17 mouse cellular contexts compared by ENCODE assay signal in genomic region chr10:59261603-59262002, GRCm38 (mm10). TPM values are rescaled to one million over a fixed set of nuclear protein-coding genes. Genes with fewer than 3 reads are reported as not detected.
DNase-seq lines count a peak whose midpoint lies in the region; ATAC-seq lines count a peak whose summit lies in the region.
"Had no signal": no experiment of that assay in that cellular context is flagged by ENCODE, and none has a peak within 500 bp of the region (broad histone marks: within the 10 kb centered on the region; RNA-seq: fewer than 3 reads in every experiment).

No protein-coding gene starts in this region.

- ATAC-seq in embryonic facial prominence, embryonic 14.5 days (ENCODE audit: low read depth) = no peak
- ATAC-seq in limb, embryonic 13.5 days (ENCODE audit: low FRiP score, low read depth) = 0 out of 2 replicates have a peak, but pooled peaks have one; percentile 19
- ATAC-seq in midbrain, embryonic 13.5 days = peak; percentile 50; the same call in 1 of the 2 replicates
- ATAC-seq in midbrain, embryonic 16.5 days = no peak
- ATAC-seq: intestine, embryonic 16.5 days had no signal

- no peaks in the 10 kb centered on the region for H3K27me3 ChIP-seq in embryonic facial prominence, embryonic 14.5 days (replicated peaks; ENCODE audit: control insufficient read depth, insufficient read depth, low read length)
- H3K27me3 ChIP-seq in embryonic facial prominence, embryonic 10.5 days (replicated peaks; ENCODE audit: low read depth, poor library complexity, severe bottlenecking) = no peaks in the 10 kb centered on the region
- H3K27me3 ChIP-seq in limb, embryonic 13.5 days = no peaks in the 10 kb centered on the region
- no peaks in the 10 kb centered on the region for H3K27me3 ChIP-seq in limb, embryonic 10.5 days (ENCODE audit: low read depth, poor library complexity, severe bottlenecking)
- no peaks in the 10 kb centered on the region for H3K27me3 ChIP-seq in midbrain, embryonic 13.5 days
- no peaks in the 10 kb centered on the region for H3K27me3 ChIP-seq in midbrain, embryonic 16.5 days (ENCODE audit: control insufficient read depth, insufficient read depth, low read depth, low read length)
- H3K27me3 ChIP-seq: heart, embryonic 13.5 days; liver, embryonic 13.5 days; neural tube, embryonic 12.5 days had no signal

- DNase-seq in embryonic facial prominence, embryonic 14.5 days (ENCODE audit: low spot score) = peak; percentile 73
- no peak for DNase-seq in embryonic facial prominence, embryonic 10.5 days (ENCODE audit: low spot score)
- DNase-seq in limb, embryonic 10.5 days (ENCODE audit: low spot score) = no peak
- peak; percentile 87 for DNase-seq in adipocyte (ENCODE audit: low spot score)
- no peak for DNase-seq in embryo, embryonic 10.5 days (ENCODE audit: low spot score)
- DNase-seq: cerebellum, adult 11 months; cerebellum, postnatal 25 days; kidney, postnatal 25 days; layer of hippocampus, adult 9-11 months; liver, embryonic 13.5 days had no signal

- H3K9ac ChIP-seq in embryonic facial prominence, embryonic 14.5 days (ENCODE audit: low read depth, low read length) = no peak overlapping the region
- H3K9ac ChIP-seq in limb, embryonic 13.5 days = no peak overlapping the region
- H3K9ac ChIP-seq in midbrain, embryonic 13.5 days (replicated peaks) = no peak overlapping the region
- no peak overlapping the region for H3K9ac ChIP-seq in midbrain, embryonic 16.5 days (ENCODE audit: low read depth, low read length)
- H3K9ac ChIP-seq: heart, embryonic 13.5 days; liver, embryonic 13.5 days; neural tube, embryonic 12.5 days had no signal

- no peak overlapping the region for H3K4me2 ChIP-seq in embryonic facial prominence, embryonic 14.5 days (ENCODE audit: low read depth, low read length)
- no peak overlapping the region for H3K4me2 ChIP-seq in limb, embryonic 13.5 days (replicated peaks)
- no peak overlapping the region for H3K4me2 ChIP-seq in midbrain, embryonic 13.5 days (replicated peaks)
- H3K4me2 ChIP-seq in midbrain, embryonic 16.5 days (ENCODE audit: low read length) = no peak overlapping the region
- H3K4me2 ChIP-seq: heart, embryonic 13.5 days; liver, embryonic 13.5 days; neural tube, embryonic 12.5 days had no signal

- no peak overlapping the region for H3K27ac ChIP-seq in embryonic facial prominence, embryonic 14.5 days (replicated peaks; ENCODE audit: low read depth, low read length)
- H3K27ac ChIP-seq in embryonic facial prominence, embryonic 10.5 days (replicated peaks) = no peak overlapping the region
- H3K27ac ChIP-seq in limb, embryonic 13.5 days = no peak overlapping the region
- no peak overlapping the region for H3K27ac ChIP-seq in limb, embryonic 10.5 days
- no peak overlapping the region for H3K27ac ChIP-seq in midbrain, embryonic 13.5 days
- no peak overlapping the region for H3K27ac ChIP-seq in midbrain, embryonic 16.5 days (ENCODE audit: low read length)
- H3K27ac ChIP-seq: heart, embryonic 13.5 days; hindbrain, embryonic 10.5 days; liver, embryonic 13.5 days; neural tube, embryonic 12.5 days had no signal

- WGBS in embryonic facial prominence, embryonic 14.5 days = 74% methylated on average over 3 of the region's 3 CpGs
- WGBS in embryonic facial prominence, embryonic 10.5 days = 91% methylated on average over 3 of the region's 3 CpGs
- 78% methylated on average over 3 of the region's 3 CpGs for whole genome bisulfite sequencing in limb, embryonic 13.5 days
- 86% methylated on average over 3 of the region's 3 CpGs for WGBS in limb, embryonic 10.5 days
- WGBS in midbrain, embryonic 13.5 days = 43% methylated on average over 3 of the region's 3 CpGs
- 59% methylated on average over 3 of the region's 3 CpGs for WGBS in midbrain, embryonic 16.5 days

- H3K9me3 ChIP-seq in embryonic facial prominence, embryonic 14.5 days (ENCODE audit: control insufficient read depth, low read length) = no peaks in the 10 kb centered on the region
- H3K9me3 ChIP-seq in embryonic facial prominence, embryonic 10.5 days = no peaks in the 10 kb centered on the region
- H3K9me3 ChIP-seq in limb, embryonic 13.5 days = no peaks in the 10 kb centered on the region
- H3K9me3 ChIP-seq in limb, embryonic 10.5 days (replicated peaks) = no peaks in the 10 kb centered on the region
- no peaks in the 10 kb centered on the region for H3K9me3 ChIP-seq in midbrain, embryonic 13.5 days
- H3K9me3 ChIP-seq in midbrain, embryonic 16.5 days (replicated peaks; ENCODE audit: control insufficient read depth, low read length, poor library complexity, severe bottlenecking) = no peaks in the 10 kb centered on the region
- H3K9me3 ChIP-seq: heart, embryonic 13.5 days; hindbrain, embryonic 10.5 days; liver, embryonic 13.5 days; neural tube, embryonic 12.5 days had no signal

- H3K36me3 ChIP-seq in embryonic facial prominence, embryonic 14.5 days (ENCODE audit: control insufficient read depth, insufficient read depth, low read length) = no peaks in the 10 kb centered on the region
- H3K36me3 ChIP-seq in embryonic facial prominence, embryonic 10.5 days (replicated peaks) = no peaks in the 10 kb centered on the region
- no peaks in the 10 kb centered on the region for H3K36me3 ChIP-seq in limb, embryonic 13.5 days
- no peaks in the 10 kb centered on the region for H3K36me3 ChIP-seq in limb, embryonic 10.5 days
- H3K36me3 ChIP-seq in midbrain, embryonic 13.5 days = no peaks in the 10 kb centered on the region
- H3K36me3 ChIP-seq in midbrain, embryonic 16.5 days (ENCODE audit: control insufficient read depth, insufficient read depth, low read length) = no peaks in the 10 kb centered on the region
- H3K36me3 ChIP-seq: heart, embryonic 13.5 days; hindbrain, embryonic 10.5 days; liver, embryonic 13.5 days; neural tube, embryonic 12.5 days had no signal

- H3K4me1 ChIP-seq in embryonic facial prominence, embryonic 14.5 days (ENCODE audit: control insufficient read depth, insufficient read depth, low read length) = peaks cover 26% of the 10 kb centered on the region
- H3K4me1 ChIP-seq in embryonic facial prominence, embryonic 10.5 days = peaks cover 25% of the 10 kb centered on the region
- H3K4me1 ChIP-seq in limb, embryonic 13.5 days = peaks cover 23% of the 10 kb centered on the region
- H3K4me1 ChIP-seq in limb, embryonic 10.5 days = peaks cover 26% of the 10 kb centered on the region
- no peaks in the 10 kb centered on the region for H3K4me1 ChIP-seq in midbrain, embryonic 13.5 days (replicated peaks)
- no peaks in the 10 kb centered on the region; the same call in 1 of the 2 replicates for H3K4me1 ChIP-seq in midbrain, embryonic 16.5 days (ENCODE audit: control insufficient read depth, insufficient read depth, low read length)
- H3K4me1 ChIP-seq: neural tube, embryonic 12.5 days had no signal

- H3K4me3 ChIP-seq in embryonic facial prominence, embryonic 14.5 days (ENCODE audit: low read depth, low read length) = no peak overlapping the region
- H3K4me3 ChIP-seq in embryonic facial prominence, embryonic 10.5 days = no peak overlapping the region
- H3K4me3 ChIP-seq in limb, embryonic 13.5 days = no peak overlapping the region
- no peak overlapping the region for H3K4me3 ChIP-seq in limb, embryonic 10.5 days
- no peak overlapping the region for H3K4me3 ChIP-seq in midbrain, embryonic 13.5 days (replicated peaks)
- H3K4me3 ChIP-seq in midbrain, embryonic 16.5 days (ENCODE audit: low read depth, low read length) = no peak overlapping the region
- H3K4me3 ChIP-seq: heart, embryonic 13.5 days; hindbrain, embryonic 10.5 days; liver, embryonic 13.5 days; neural tube, embryonic 12.5 days had no signal

RNA-seq across cellular contexts. Expression of gene Sowahc, which starts 39.9 kb away (rescaled TPM):
- 9.1 and 10.0 TPM in 2 replicates for polyA plus RNA-seq in embryonic facial prominence, embryonic 14.5 days (2014; fragmentation: Nextera tagmentation; extraction: Ambion mirVana)
- polyA plus RNA-seq in embryonic facial prominence, embryonic 10.5 days (2016; fragmentation: Nextera tagmentation; extraction: Ambion mirVana) = 12.4 and 12.8 TPM in 2 replicates
- polyA plus RNA-seq in limb, embryonic 13.5 days (2015; fragmentation: Nextera tagmentation; extraction: Ambion mirVana) = 14.1 and 15.6 TPM in 2 replicates
- polyA plus RNA-seq in limb, embryonic 10.5 days (2016; fragmentation: Nextera tagmentation; extraction: Ambion mirVana) = 11.1 and 12.1 TPM in 2 replicates
- polyA plus RNA-seq in midbrain, embryonic 13.5 days (2015; fragmentation: Nextera tagmentation; extraction: Ambion mirVana) = 14.7 and 16.1 TPM in 2 replicates
- polyA plus RNA-seq in midbrain, embryonic 16.5 days (2015; fragmentation: Nextera tagmentation; extraction: Ambion mirVana) = 22.1 and 23.8 TPM in 2 replicates

RNA-seq across cellular contexts. Expression of gene Sept10, which starts 40.0 kb away (rescaled TPM):
- 40.5 and 47.1 TPM in 2 replicates for polyA plus RNA-seq in embryonic facial prominence, embryonic 14.5 days (2014; fragmentation: Nextera tagmentation; extraction: Ambion mirVana)
- polyA plus RNA-seq in embryonic facial prominence, embryonic 10.5 days (2016; fragmentation: Nextera tagmentation; extraction: Ambion mirVana) = 36.8 and 37.3 TPM in 2 replicates
- polyA plus RNA-seq in limb, embryonic 13.5 days (2015; fragmentation: Nextera tagmentation; extraction: Ambion mirVana) = 46.4 and 49.6 TPM in 2 replicates
- 45.0 and 45.4 TPM in 2 replicates for polyA plus RNA-seq in limb, embryonic 10.5 days (2016; fragmentation: Nextera tagmentation; extraction: Ambion mirVana)
- polyA plus RNA-seq in midbrain, embryonic 13.5 days (2015; fragmentation: Nextera tagmentation; extraction: Ambion mirVana) = 17.5 and 18.1 TPM in 2 replicates
- 10.4 and 13.3 TPM in 2 replicates for polyA plus RNA-seq in midbrain, embryonic 16.5 days (2015; fragmentation: Nextera tagmentation; extraction: Ambion mirVana)

Comparison
In these comparisons a context has a peak if more than half of its experiments do, and no peak if none do; other contexts are left out.
1. ATAC-seq: peak in limb, embryonic 13.5 days (single experiment) and midbrain, embryonic 13.5 days (single experiment); none in embryonic facial prominence, embryonic 14.5 days (single experiment) and midbrain, embryonic 16.5 days (single experiment).
2. DNase-seq: peak in embryonic facial prominence, embryonic 14.5 days (single experiment) and adipocyte (single experiment); none in embryonic facial prominence, embryonic 10.5 days (single experiment), limb, embryonic 10.5 days (single experiment) and embryo, embryonic 10.5 days (single experiment).